9 mouse cellular contexts compared by ENCODE assay signal in the genomic region with DNA sequence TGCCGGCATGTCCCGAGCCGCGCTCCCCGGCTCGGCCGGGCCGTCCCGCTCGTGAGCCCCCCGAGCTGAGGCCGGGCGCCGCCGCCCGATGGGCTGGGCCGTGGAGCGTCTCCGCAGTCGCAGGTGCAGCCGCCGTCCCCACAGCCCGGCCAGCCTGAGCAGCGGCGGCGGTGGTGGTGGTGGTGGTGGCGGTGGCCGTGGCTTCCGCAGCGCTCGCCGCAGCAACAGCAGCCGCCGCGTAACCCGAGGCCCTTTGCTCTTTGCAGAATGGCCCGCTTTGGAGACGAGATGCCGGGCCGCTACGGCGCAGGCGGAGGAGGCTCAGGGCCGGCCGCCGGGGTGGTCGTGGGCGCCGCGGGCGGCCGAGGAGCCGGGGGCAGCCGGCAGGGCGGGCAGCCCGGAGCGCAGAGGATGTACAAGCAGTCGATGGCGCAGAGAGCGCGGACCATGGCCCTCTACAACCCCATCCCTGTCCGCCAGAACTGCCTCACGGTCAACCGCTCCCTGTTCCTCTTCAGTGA. TPM values are rescaled to one million over a fixed set of nuclear protein-coding genes. Genes with fewer than 3 reads are reported as not detected.
DNase-seq lines count a peak whose midpoint lies in the region; ATAC-seq and TF ChIP-seq lines count a peak whose summit lies in the region.
"Had no signal": no experiment of that assay in that cellular context is flagged by ENCODE, and none has a peak within 500 bp of the region (broad histone marks: within the 10 kb centered on the region; RNA-seq: fewer than 3 reads in every experiment).

No protein-coding gene starts in this region.

- H3K4me1 ChIP-seq in embryonic fibroblast, embryonic 13.5 days (ENCODE audit: control insufficient read depth, insufficient read depth, low read length) = no peaks in the 10 kb centered on the region
- H3K4me1 ChIP-seq in hindbrain, postnatal 0 days (ENCODE audit: insufficient read depth, low read length) = peaks cover 20% of the 10 kb centered on the region
- no peaks in the 10 kb centered on the region for H3K4me1 ChIP-seq in lung, postnatal 0 days (ENCODE audit: insufficient read depth, low read depth, low read length)
- H3K4me1 ChIP-seq in stomach, postnatal 0 days (replicated peaks; ENCODE audit: control insufficient read depth, insufficient read depth) = 0 out of 2 replicates have a peak, but pooled peaks cover 3% of the 10 kb centered on the region

- H3K4me2 ChIP-seq in hindbrain, postnatal 0 days (ENCODE audit: low read depth, low read length) = peak overlapping the region; percentile 80
- peak overlapping the region; percentile 94 for H3K4me2 ChIP-seq in lung, postnatal 0 days (replicated peaks; ENCODE audit: low read depth, low read length)
- peak overlapping the region; percentile 82 for H3K4me2 ChIP-seq in stomach, postnatal 0 days (replicated peaks; ENCODE audit: low read depth)

- H3K4me3 ChIP-seq in layer of hippocampus, adult 2 months = peak overlapping the region; percentile 80
- H3K4me3 ChIP-seq in embryonic fibroblast, embryonic 13.5 days (ENCODE audit: insufficient read depth, low read length) = peak overlapping the region; percentile 55
- peak overlapping the region; percentile 66 for H3K4me3 ChIP-seq in hindbrain, postnatal 0 days (ENCODE audit: low read length)
- peak overlapping the region; percentile 55 for H3K4me3 ChIP-seq in lung, postnatal 0 days (ENCODE audit: low read depth, low read length)
- peak overlapping the region; percentile 47 for H3K4me3 ChIP-seq in stomach, postnatal 0 days (ENCODE audit: low read depth, low read length)
- H3K4me3 ChIP-seq: myocyte had no signal

- H3K27ac ChIP-seq in layer of hippocampus, adult 2 months = peak overlapping the region; percentile 93
- no peak overlapping the region for H3K27ac ChIP-seq in embryonic fibroblast, embryonic 13.5 days (ENCODE audit: insufficient read depth, low read length)
- peak overlapping the region; percentile 81 for H3K27ac ChIP-seq in hindbrain, postnatal 0 days
- no peak overlapping the region for H3K27ac ChIP-seq in lung, postnatal 0 days (ENCODE audit: low read length)
- H3K27ac ChIP-seq in stomach, postnatal 0 days (replicated peaks) = no peak overlapping the region

- no peak for TF ChIP-seq EP300 in lung, postnatal 0 days (IDR thresholded peaks at IDR 0.05)
- TF ChIP-seq EP300 in stomach, postnatal 0 days (optimal IDR thresholded peaks at IDR 0.05) = no peak

- ATAC-seq in hindbrain, postnatal 0 days = peak; percentile 54
- ATAC-seq in lung, postnatal 0 days = no peak
- ATAC-seq in stomach, postnatal 0 days (ENCODE audit: low FRiP score, low TSS enrichment) = 0 out of 2 replicates have a peak, but pooled peaks have one; percentile 30

- H3K36me3 ChIP-seq in hindbrain, postnatal 0 days (ENCODE audit: insufficient read depth, low read length) = no peaks in the 10 kb centered on the region
- no peaks in the 10 kb centered on the region for H3K36me3 ChIP-seq in lung, postnatal 0 days (ENCODE audit: insufficient read depth, low read length)
- no peaks in the 10 kb centered on the region for H3K36me3 ChIP-seq in stomach, postnatal 0 days (ENCODE audit: control insufficient read depth, insufficient read depth, low read length)

- no peak for TF ChIP-seq CTCF in layer of hippocampus, adult 2 months (conservative IDR thresholded peaks at IDR 0.05)
- TF ChIP-seq CTCF in embryonic fibroblast, embryonic 13.5 days (IDR thresholded peaks at IDR 0.05; ENCODE audit: borderline replicate concordance, insufficient read depth, low read length) = no peak
- TF ChIP-seq CTCF in hindbrain, postnatal 0 days (IDR thresholded peaks at IDR 0.05; ENCODE audit: low read depth) = no peak
- no peak for TF ChIP-seq CTCF in lung, postnatal 0 days (IDR thresholded peaks at IDR 0.05)
- TF ChIP-seq CTCF in stomach, postnatal 0 days (IDR thresholded peaks at IDR 0.05; ENCODE audit: low read depth) = no peak

- no peaks in the 10 kb centered on the region for H3K9me3 ChIP-seq in hindbrain, postnatal 0 days (ENCODE audit: low read length)
- no peaks in the 10 kb centered on the region for H3K9me3 ChIP-seq in lung, postnatal 0 days (ENCODE audit: low read length)
- H3K9me3 ChIP-seq in stomach, postnatal 0 days (ENCODE audit: control insufficient read depth, low read length) = no peaks in the 10 kb centered on the region

- under 1% methylated on average over 42 of the region's 64 CpGs for WGBS in hindbrain, postnatal 0 days
- WGBS in lung, postnatal 0 days = under 1% methylated on average over 31 of the region's 64 CpGs
- 2% methylated on average over 37 of the region's 64 CpGs for WGBS in stomach, postnatal 0 days

- H3K27me3 ChIP-seq in hindbrain, postnatal 0 days (ENCODE audit: insufficient read depth, low read length) = no peaks in the 10 kb centered on the region
- H3K27me3 ChIP-seq in lung, postnatal 0 days (replicated peaks; ENCODE audit: insufficient read depth, low read length) = peaks cover 34% of the 10 kb centered on the region
- peaks cover 3% of the 10 kb centered on the region; the same call in 1 of the 2 replicates for H3K27me3 ChIP-seq in stomach, postnatal 0 days (ENCODE audit: control insufficient read depth, insufficient read depth, low read length)

- no peak for TF ChIP-seq POLR2A in embryonic fibroblast, embryonic 13.5 days (IDR thresholded peaks at IDR 0.05; ENCODE audit: low read depth, low read length)

- no peak for DNase-seq in layer of hippocampus, adult 2 months (ENCODE audit: low spot score in 2 of 2)
- no peak for DNase-seq in layer of hippocampus, adult 8-10 months (ENCODE audit: low spot score in 2 of 2)
- DNase-seq in adrenal gland, postnatal 36 days = peak; percentile 25 to 44
- DNase-seq in hindbrain, postnatal 0 days (ENCODE audit: low spot score) = peak; percentile 55
- DNase-seq in lung, postnatal 0 days (ENCODE audit: low spot score) = peak; percentile 5
- peak; percentile 34 for DNase-seq in stomach, postnatal 0 days (ENCODE audit: low spot score)
- no peak for DNase-seq in ovary, postnatal 14 days (ENCODE audit: low spot score)

- H3K9ac ChIP-seq in hindbrain, postnatal 0 days (replicated peaks; ENCODE audit: low read length) = peak overlapping the region; percentile 76
- H3K9ac ChIP-seq in lung, postnatal 0 days (replicated peaks; ENCODE audit: low read depth) = no peak overlapping the region
- H3K9ac ChIP-seq in stomach, postnatal 0 days (ENCODE audit: low read length) = 0 out of 2 replicates have a peak overlapping the region, but pooled peaks have one; percentile 27

RNA-seq across cellular contexts. Expression of a gene that starts 27.2 kb away (rescaled TPM):
- 100 to 1,000 TPM; 207 to 219 TPM for total RNA-seq in layer of hippocampus, adult 2 months (2021)
- 100 to 1,000 TPM; 181 to 224 (median 200) TPM for total RNA-seq in layer of hippocampus, adult 8-10 months (2022)
- 1 to 10 TPM; 4.3 to 7.3 TPM for total RNA-seq in adrenal gland, postnatal 36 days (2021)
- polyA plus RNA-seq in embryonic fibroblast, embryonic 13.5 days (2011; ENCODE audit: insufficient read length, low read depth, missing spikeins) = 7.2 and 8.8 TPM in 2 replicates
- 59.5 and 70.5 TPM in 2 replicates for total RNA-seq in hindbrain, postnatal 0 days (2014; rRNA removed)
- 16.5 and 17.4 TPM in 2 replicates for polyA plus RNA-seq in hindbrain, postnatal 0 days (2015; fragmentation: Nextera tagmentation; extraction: Ambion mirVana)
- polyA plus RNA-seq in lung, postnatal 0 days (2015; fragmentation: Nextera tagmentation; extraction: Ambion mirVana) = 2.0 and 3.3 TPM in 2 replicates
- polyA plus RNA-seq in stomach, postnatal 0 days (2015; fragmentation: Nextera tagmentation; extraction: Ambion mirVana) = 2.6 and 2.9 TPM in 2 replicates

Comparison
In these comparisons a context has a peak if more than half of its experiments do, and no peak if none do; other contexts are left out.
1. DNase-seq: peak in adrenal gland, postnatal 36 days (2 of 2), hindbrain, postnatal 0 days (single experiment), lung, postnatal 0 days (single experiment) and stomach, postnatal 0 days (single experiment); none in layer of hippocampus, adult 2 months (0 of 2), layer of hippocampus, adult 8-10 months (0 of 2) and ovary, postnatal 14 days (single experiment).
2. H3K27ac ChIP-seq: peak in layer of hippocampus, adult 2 months (single experiment) and hindbrain, postnatal 0 days (single experiment); none in embryonic fibroblast, embryonic 13.5 days (single experiment), lung, postnatal 0 days (single experiment) and stomach, postnatal 0 days (single experiment).
3. Peak in every context shown above with its lines, with median percentiles within 50 percentile points of each other: H3K4me3 ChIP-seq and H3K4me2 ChIP-seq.